Mouse (Mus musculus) spleen, embryonic (tissue): ENCODE data around the gene Dhcr24.

ENCODE experiments used
- CTCF ChIA-PET: fragments of 350-600 bp; sonication (Branson Sonifier 250); formaldehyde crosslinking; loops from one replicate; lab custom pipeline; 2022; lab: Charles Lee

Gene Dhcr24

DNA sequence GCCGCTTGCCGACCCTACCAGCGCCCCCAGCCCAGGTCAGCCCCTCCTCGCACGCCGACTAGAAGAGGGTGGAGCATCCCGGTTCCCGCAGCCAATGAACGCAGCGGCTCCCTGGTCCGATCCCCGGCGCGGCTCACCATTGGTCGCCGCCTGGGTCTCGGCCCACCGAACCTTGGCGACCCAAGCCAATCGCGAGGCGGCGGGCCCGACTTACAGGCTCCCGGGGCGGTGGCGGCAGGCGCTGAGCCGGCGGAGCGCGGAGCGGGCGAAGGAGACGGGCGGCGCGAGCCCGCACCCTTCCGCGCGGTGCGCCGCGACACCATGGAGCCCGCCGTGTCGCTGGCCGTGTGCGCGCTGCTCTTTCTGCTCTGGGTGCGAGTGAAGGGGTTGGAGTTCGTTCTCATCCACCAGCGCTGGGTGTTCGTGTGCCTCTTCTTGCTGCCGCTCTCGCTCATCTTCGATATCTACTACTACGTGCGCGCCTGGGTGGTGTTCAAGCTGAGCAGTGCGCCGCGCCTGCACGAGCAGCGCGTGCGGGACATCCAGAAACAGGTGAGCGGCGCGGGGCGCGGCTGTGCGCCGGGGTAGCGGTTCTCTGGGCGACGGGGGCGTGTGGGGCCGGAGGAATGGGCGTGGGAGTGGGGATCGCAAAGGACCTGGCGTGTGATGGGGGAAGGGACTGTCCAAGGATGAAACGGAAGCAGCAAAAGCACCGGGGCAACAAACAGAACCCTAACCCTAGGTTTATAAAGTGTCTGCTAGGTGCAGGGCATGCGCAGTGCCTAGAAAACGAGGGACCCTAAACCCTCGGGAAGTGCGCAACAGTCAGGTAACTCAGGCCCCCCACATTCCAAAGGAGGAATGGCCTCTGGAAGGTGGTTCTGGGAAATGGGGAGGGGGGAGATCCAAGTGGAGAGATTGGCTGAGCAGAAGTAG is at the start of gene Dhcr24:
Gene Dhcr24 (plus strand): TSS at position 193 of the 936 bp plus-strand sequence.
- CTCF ChIA-PET: no interaction called here

- CTCF ChIA-PET: no interaction called here
These were observed 46.2 kb upstream of the Dhcr24 start for GRCm38 (mm10) chr4:106514606-106515005.

- CTCF ChIA-PET: no interaction called here
These were observed 38.3 kb upstream of the Dhcr24 start for GRCm38 (mm10) chr4:106522547-106522946.

GRCm38 (mm10) chr4:106524131-106524530 is 36.7 kb upstream of the Dhcr24 start:
- CTCF ChIA-PET: no interaction called here

GRCm38 (mm10) chr4:106525001-106525400 is 35.8 kb upstream of the Dhcr24 start:
- CTCF ChIA-PET: no interaction called here

DNA sequence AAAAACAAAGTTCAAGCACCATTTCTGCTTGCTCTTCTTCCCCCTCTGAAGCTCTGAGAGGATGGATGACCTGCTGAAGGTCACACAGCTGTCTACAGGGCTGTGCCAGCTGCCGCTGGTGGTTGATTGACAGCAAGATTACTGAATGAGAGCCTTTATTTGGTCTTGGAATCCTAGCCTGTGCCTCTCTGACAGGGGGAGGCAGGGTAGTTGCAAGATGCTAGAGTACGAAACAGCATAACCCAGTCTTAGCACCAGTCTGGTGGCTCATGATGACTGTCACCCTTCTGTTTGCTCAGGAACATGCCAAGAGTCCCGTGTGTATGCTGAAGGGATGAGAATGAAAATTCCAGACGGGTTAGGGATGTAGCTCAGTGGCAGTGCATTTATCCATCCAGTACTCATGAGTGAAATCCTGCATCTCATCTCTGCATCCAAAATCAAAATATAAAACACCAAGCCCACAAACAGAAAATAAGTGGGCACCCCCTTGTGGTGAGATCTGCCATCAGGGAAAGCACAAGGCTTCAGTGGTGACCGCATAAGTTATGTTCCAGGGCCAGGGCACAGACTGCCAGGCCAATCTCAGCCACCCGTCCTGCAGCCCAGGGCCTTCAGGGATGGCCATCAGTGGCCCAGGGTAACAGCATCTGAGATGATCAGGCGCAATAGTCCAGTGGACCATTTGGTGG is 32.8 kb upstream of the Dhcr24 start:
- CTCF ChIA-PET: no interaction called here

DNA sequence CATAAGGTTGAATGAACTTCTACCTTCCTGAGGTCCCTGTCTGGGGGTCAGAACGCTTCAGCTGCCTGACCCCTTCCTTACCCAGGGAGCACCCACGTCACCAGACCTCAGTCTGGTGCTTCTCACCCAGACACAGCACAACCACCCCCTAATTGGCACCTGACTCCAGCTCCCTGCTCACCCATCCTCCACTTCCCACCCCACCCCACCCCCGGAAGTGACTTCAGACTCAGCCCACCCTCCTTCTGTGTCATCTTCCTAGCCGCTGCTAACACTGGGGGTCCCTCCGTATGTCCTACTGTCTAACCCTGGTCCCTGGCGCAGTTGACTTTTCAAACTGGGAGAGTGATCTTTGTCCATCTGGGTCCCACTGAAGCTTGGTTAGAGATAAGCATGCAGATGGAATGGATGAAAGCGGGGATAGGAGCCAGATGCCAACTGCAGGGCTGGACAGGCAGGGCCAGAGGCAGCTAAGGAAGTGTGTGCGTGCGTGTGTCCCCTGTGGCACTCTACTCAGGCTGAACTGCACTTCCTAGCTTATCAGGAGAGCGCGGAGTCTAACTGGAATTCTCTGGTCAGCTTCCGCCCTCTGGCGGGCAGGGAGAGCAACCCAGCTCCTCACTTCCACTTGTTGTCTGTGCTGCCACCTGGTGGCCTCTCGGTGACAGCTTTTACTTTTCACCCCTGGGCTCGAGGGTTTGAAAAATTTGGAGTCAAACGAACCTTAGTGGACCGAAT is 31.3 kb upstream of the Dhcr24 start:
- CTCF ChIA-PET: interaction anchor here (0.5 to 1.4 kb wide), 5 partner anchors 53 to 649 kb away, joined by 3 to 12 read pairs (median 5); partner anchors contain the start of gene Tceanc2

DNA sequence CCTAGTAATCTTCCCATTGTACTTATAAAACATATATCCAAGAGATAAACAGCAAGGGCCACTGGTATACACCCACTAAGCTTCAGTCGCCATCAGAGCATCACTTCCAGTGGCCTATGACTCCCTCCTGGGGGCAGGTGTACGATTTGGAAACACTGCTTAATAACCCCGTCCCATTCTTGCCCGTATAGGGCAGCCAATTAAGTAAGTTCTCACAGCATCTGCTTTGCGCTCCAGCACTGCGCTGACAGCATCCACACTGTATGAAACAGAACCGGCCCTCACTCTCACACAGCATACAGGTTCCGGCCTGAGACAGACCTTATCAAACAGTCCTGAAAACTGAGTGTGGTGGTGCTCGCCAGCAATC is 30.7 kb upstream of the Dhcr24 start:
- CTCF ChIA-PET: interaction anchor here (0.6 to 1.0 kb wide), 2 partner anchors 55 to 265 kb away, joined by 3 to 6 read pairs; no protein-coding TSS in a partner anchor

- CTCF ChIA-PET: no interaction called here
These were observed 27.3 kb upstream of the Dhcr24 start for GRCm38 (mm10) chr4:106533421-106534080.

DNA sequence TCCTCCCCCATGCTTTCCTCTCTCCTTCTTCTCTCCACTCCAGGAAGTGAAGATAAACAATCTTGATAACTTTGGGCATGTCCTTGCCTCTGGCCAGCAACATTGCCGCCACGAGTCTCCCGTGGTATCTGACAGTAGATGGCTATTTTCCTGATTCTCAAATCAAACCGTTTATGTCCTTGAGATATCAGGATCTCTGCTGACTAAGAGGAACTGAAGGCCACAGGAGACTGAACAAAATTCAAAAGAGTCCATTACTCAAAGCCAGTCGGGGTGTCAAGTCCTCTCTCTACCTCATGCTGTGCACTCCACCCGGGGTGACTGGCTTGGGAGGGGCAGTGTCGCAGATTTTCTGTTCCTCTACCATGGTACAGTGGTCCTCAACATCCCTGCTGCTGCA is 26.6 kb upstream of the Dhcr24 start:
- CTCF ChIA-PET: no interaction called here

- CTCF ChIA-PET: no interaction called here
These were observed 21.1 kb upstream of the Dhcr24 start for GRCm38 (mm10) chr4:106539756-106540155.

- CTCF ChIA-PET: no interaction called here
These were observed 19.3 kb upstream of the Dhcr24 start for GRCm38 (mm10) chr4:106541491-106541890.

DNA sequence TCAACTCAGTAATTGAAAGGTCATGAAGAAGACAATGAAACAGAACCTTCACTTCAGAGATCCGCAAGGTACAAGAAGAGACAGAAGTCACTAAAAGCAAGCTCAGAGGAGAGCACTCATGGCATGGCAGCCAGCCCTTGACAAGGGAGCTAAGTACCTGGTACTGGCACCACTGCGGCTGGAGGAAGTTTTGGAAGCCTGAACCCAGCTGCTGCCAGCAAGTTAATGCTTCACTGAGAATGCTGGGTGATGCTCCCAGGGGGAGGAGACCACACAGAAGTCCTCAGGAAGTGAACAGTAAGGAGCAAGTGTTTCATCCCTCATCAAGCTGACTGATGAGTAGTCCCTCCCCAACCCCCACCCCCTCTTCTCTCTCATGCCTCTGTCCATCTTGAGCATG is 18.6 kb upstream of the Dhcr24 start:
- CTCF ChIA-PET: no interaction called here

- CTCF ChIA-PET: no interaction called here
These were observed 14.9 kb upstream of the Dhcr24 start for GRCm38 (mm10) chr4:106545817-106546373.

GRCm38 (mm10) chr4:106546896-106547295 is 13.9 kb upstream of the Dhcr24 start:
- CTCF ChIA-PET: no interaction called here

- CTCF ChIA-PET: no interaction called here
These were observed 12.7 kb upstream of the Dhcr24 start for GRCm38 (mm10) chr4:106548113-106548512.

- CTCF ChIA-PET: no interaction called here
These were observed 10.2 kb upstream of the Dhcr24 start for GRCm38 (mm10) chr4:106550516-106551166.

GRCm38 (mm10) chr4:106557262-106557661 is 3.6 kb upstream of the Dhcr24 start:
- CTCF ChIA-PET: no interaction called here

GRCm38 (mm10) chr4:106557978-106558377 is 2.9 kb upstream of the Dhcr24 start:
- CTCF ChIA-PET: interaction anchor here (0.7 kb wide), 1 partner anchor 36 kb away, joined by 5 read pairs; no protein-coding TSS in a partner anchor
